Mouse (Mus musculus): ENCODE results near the gene Psma7. TPM values are rescaled to one million over a fixed set of nuclear protein-coding genes. Genes with fewer than 3 reads are reported as not detected.

Gene Psma7
- polyA plus RNA-seq, 1 experiment: 87.4 TPM

DNA sequence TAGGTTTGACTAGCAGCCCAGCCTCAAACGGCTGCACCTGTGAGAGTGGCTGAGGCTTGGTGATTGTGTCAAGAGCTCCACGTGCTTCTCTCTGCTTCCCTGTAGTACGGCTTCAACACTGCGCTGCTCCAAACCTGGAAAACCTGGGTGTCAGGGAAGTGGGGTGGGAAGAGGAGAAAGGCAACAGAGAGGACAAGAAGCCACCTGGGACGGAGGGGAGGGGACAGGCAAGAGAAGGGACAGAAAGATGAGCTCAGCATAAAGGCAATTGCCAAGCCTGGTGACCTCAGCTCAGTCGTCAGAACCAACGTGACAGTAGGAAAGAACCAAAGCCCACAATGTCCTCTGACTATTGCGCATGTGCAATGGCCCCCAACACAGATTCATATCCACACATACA lies 21.3 kb downstream of the Psma7 start:
- no peak for TF ChIP-seq CTCF (IDR thresholded peaks at IDR 0.05; ENCODE audit: extremely low read depth, insufficient read depth, insufficient read length, insufficient replicate concordance)
- TF ChIP-seq POLR2A (IDR thresholded peaks at IDR 0.05; ENCODE audit: low read depth, low read length): no peak
- H3K4me1 ChIP-seq (ENCODE audit: control insufficient read depth, insufficient read depth, insufficient read length): peaks cover 8% of the 10 kb centered on the region; the same call in 1 of the 2 replicates
- WGBS: 80% methylated on average over 8 of the region's 8 CpGs
- DNase-seq (ENCODE audit: low read depth in 1 of 2, low spot score in 2 of 2): no peak
- H3K4me3 ChIP-seq (ENCODE audit: extremely low read depth, insufficient read depth, insufficient read length): no peak overlapping the region
- H3K27me3 ChIP-seq (ENCODE audit: control insufficient read depth, insufficient read depth, low read length): no peaks in the 10 kb centered on the region
- H3K36me3 ChIP-seq (ENCODE audit: control insufficient read depth, insufficient read depth, low read length): no peaks in the 10 kb centered on the region
- H3K27ac ChIP-seq (ENCODE audit: insufficient read depth, low read length): no peak overlapping the region

- Histone ChIP-seq H3K4me3 (ENCODE audit: extremely low read depth, insufficient read depth, insufficient read length) (no peak overlapping the region), H3K36me3 (ENCODE audit: control insufficient read depth, insufficient read depth, low read length) (no peaks in the 10 kb centered on the region), H3K27ac (ENCODE audit: insufficient read depth, low read length) (no peak overlapping the region), H3K27me3 (ENCODE audit: control insufficient read depth, insufficient read depth, low read length) (no peaks in the 10 kb centered on the region), H3K4me1 (ENCODE audit: control insufficient read depth, insufficient read depth, insufficient read length) (0 out of 2 replicates have a peak, but pooled peaks cover under 1% of the 10 kb centered on the region)
- no peak for DNase-seq (ENCODE audit: low read depth in 1 of 2, low spot score in 2 of 2)
- WGBS: 91% methylated on average over 7 of the region's 7 CpGs
- no peak for TF ChIP-seq POLR2A (IDR thresholded peaks at IDR 0.05; ENCODE audit: low read depth, low read length)
- no peak for TF ChIP-seq CTCF (IDR thresholded peaks at IDR 0.05; ENCODE audit: extremely low read depth, insufficient read depth, insufficient read length, insufficient replicate concordance)
Observed at GRCm38 (mm10) chr2:180020091-180020661, 22.1 kb downstream of the Psma7 start.

DNA sequence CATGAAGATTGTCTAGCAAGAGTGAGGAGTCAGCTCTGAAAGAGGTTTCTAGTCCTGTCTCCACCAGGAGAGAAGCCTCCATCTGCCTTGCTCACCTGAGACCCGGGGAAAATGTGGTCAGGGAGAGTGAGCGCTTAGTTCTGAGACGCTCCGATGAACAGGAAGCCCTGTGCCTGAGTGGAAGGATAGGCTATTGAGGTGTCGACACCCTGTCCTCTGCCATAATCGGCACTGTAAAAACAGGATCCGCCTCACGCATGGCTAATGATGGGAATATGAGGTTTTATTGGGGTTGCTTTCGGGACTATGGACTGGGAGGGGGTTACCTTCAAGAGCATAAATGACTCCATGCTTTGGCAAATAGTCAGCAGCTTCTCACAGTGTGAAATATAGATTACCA lies 23.7 kb downstream of the Psma7 start:
- no peaks in the 10 kb centered on the region for H3K36me3 ChIP-seq (ENCODE audit: control insufficient read depth, insufficient read depth, low read length)
- H3K27ac ChIP-seq (ENCODE audit: insufficient read depth, low read length): no peak overlapping the region
- H3K4me1 ChIP-seq (ENCODE audit: control insufficient read depth, insufficient read depth, insufficient read length): no peaks in the 10 kb centered on the region
- no peaks in the 10 kb centered on the region for H3K27me3 ChIP-seq (ENCODE audit: control insufficient read depth, insufficient read depth, low read length)
- no peak for DNase-seq (ENCODE audit: low read depth in 1 of 2, low spot score in 2 of 2)
- H3K4me3 ChIP-seq (ENCODE audit: extremely low read depth, insufficient read depth, insufficient read length): no peak overlapping the region
- 85% methylated on average over 9 of the region's 9 CpGs for WGBS
- no peak for TF ChIP-seq CTCF (IDR thresholded peaks at IDR 0.05; ENCODE audit: extremely low read depth, insufficient read depth, insufficient read length, insufficient replicate concordance)
- TF ChIP-seq POLR2A (IDR thresholded peaks at IDR 0.05; ENCODE audit: low read depth, low read length): no peak

DNA sequence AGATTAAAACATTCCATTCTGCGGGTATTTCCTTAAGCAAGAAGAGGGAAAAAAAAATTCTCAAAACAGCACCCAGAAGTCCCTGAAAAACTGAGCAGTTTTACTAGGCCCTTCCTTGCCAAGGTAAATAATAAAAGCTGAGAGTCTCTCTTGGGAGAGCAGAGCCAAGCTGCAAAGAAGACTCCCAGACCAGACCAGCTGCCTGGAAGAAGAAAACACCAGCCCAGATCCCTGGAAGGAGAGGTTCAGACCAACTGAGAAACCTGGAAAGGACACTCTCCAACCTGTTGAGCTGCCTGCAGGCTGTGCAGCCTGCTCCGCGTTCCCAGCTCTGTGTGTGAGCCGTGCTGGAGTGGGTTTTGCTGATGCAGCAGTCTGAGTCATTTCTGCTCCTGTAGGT lies 24.6 kb downstream of the Psma7 start:
- TF ChIP-seq POLR2A (IDR thresholded peaks at IDR 0.05; ENCODE audit: low read depth, low read length) (no peak), CTCF (IDR thresholded peaks at IDR 0.05; ENCODE audit: extremely low read depth, insufficient read depth, insufficient read length, insufficient replicate concordance) (no peak)
- 88% methylated on average over 4 of the region's 4 CpGs for WGBS

DNA sequence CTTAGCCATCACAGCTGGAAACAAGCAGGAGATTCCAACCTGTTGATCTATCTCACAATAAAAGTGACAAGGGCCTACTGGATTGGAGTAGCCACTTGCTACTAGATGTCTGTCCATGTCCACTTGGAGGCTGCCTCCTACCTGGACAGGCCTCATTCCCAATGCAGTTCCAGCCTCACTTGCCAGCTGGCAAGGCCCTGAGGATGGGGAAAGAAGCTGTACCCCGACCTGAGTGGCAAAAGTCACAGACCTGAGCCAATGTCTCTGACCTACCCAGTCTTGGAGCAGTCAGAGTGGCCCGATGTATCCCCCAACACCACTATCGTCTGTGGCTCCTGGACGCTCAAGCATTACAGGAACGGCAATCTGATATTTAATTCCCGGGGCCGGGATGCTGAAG lies 28.5 kb downstream of the Psma7 start:
- WGBS: 92% methylated on average over 7 of the region's 7 CpGs

More for the DNA sequence above, 24.6 kb downstream of the Psma7 start:
- H3K36me3 ChIP-seq (ENCODE audit: control insufficient read depth, insufficient read depth, low read length): no peaks in the 10 kb centered on the region
- no peaks in the 10 kb centered on the region for H3K4me1 ChIP-seq (ENCODE audit: control insufficient read depth, insufficient read depth, insufficient read length)
- no peak overlapping the region for H3K27ac ChIP-seq (ENCODE audit: insufficient read depth, low read length)
- DNase-seq (ENCODE audit: low read depth in 1 of 2, low spot score in 2 of 2): no peak
- no peaks in the 10 kb centered on the region for H3K27me3 ChIP-seq (ENCODE audit: control insufficient read depth, insufficient read depth, low read length)
- no peak overlapping the region for H3K4me3 ChIP-seq (ENCODE audit: extremely low read depth, insufficient read depth, insufficient read length)

DNA sequence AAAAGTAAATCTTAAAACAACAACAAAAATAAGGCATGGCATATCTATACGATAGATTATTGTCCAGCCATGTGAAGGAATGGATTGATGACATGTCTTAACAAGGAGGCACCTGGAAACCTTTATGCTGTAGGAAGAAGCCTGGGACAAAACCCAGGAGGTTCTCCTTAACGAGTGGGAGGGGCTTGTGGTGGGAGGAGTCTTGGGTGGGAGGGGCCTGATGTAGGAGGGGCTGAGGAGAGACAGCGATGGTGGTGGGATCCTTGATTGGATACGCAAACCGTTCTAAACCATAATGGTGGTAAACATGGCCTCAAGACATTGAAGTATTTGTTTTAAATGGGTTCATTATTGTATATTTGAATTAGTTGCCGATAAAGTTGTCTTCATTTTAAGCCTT lies 30.9 kb downstream of the Psma7 start:
- TF ChIP-seq CTCF (IDR thresholded peaks at IDR 0.05; ENCODE audit: extremely low read depth, insufficient read depth, insufficient read length, insufficient replicate concordance) (no peak), POLR2A (IDR thresholded peaks at IDR 0.05; ENCODE audit: low read depth, low read length) (no peak)
- H3K27ac ChIP-seq (ENCODE audit: insufficient read depth, low read length): no peak overlapping the region
- WGBS: 87% methylated on average over 6 of the region's 6 CpGs
- no peaks in the 10 kb centered on the region for H3K4me1 ChIP-seq (ENCODE audit: control insufficient read depth, insufficient read depth, insufficient read length)
- no peak for DNase-seq (ENCODE audit: low read depth in 1 of 2, low spot score in 2 of 2)
- H3K36me3 ChIP-seq (ENCODE audit: control insufficient read depth, insufficient read depth, low read length): no peaks in the 10 kb centered on the region
- H3K4me3 ChIP-seq (ENCODE audit: extremely low read depth, insufficient read depth, insufficient read length): no peak overlapping the region
- no peaks in the 10 kb centered on the region for H3K27me3 ChIP-seq (ENCODE audit: control insufficient read depth, insufficient read depth, low read length)

More for the DNA sequence above, 28.5 kb downstream of the Psma7 start:
- H3K27ac ChIP-seq (ENCODE audit: insufficient read depth, low read length): no peak overlapping the region
- DNase-seq (ENCODE audit: low read depth in 1 of 2, low spot score in 2 of 2): no peak
- H3K27me3 ChIP-seq (ENCODE audit: control insufficient read depth, insufficient read depth, low read length): no peaks in the 10 kb centered on the region
- H3K36me3 ChIP-seq (ENCODE audit: control insufficient read depth, insufficient read depth, low read length): no peaks in the 10 kb centered on the region
- no peak for TF ChIP-seq POLR2A (IDR thresholded peaks at IDR 0.05; ENCODE audit: low read depth, low read length)
- no peak for TF ChIP-seq CTCF (IDR thresholded peaks at IDR 0.05; ENCODE audit: extremely low read depth, insufficient read depth, insufficient read length, insufficient replicate concordance)
- H3K4me1 ChIP-seq (ENCODE audit: control insufficient read depth, insufficient read depth, insufficient read length): no peaks in the 10 kb centered on the region
- H3K4me3 ChIP-seq (ENCODE audit: extremely low read depth, insufficient read depth, insufficient read length): no peak overlapping the region

- H3K36me3 ChIP-seq (ENCODE audit: control insufficient read depth, insufficient read depth, low read length): no peaks in the 10 kb centered on the region
- WGBS: 93% methylated on average over 7 of the region's 7 CpGs
- no peaks in the 10 kb centered on the region for H3K27me3 ChIP-seq (ENCODE audit: control insufficient read depth, insufficient read depth, low read length)
- H3K4me1 ChIP-seq (ENCODE audit: control insufficient read depth, insufficient read depth, insufficient read length): no peaks in the 10 kb centered on the region
- no peak overlapping the region for H3K27ac ChIP-seq (ENCODE audit: insufficient read depth, low read length)
- no peak for DNase-seq (ENCODE audit: low read depth in 1 of 2, low spot score in 2 of 2)
- TF ChIP-seq POLR2A (IDR thresholded peaks at IDR 0.05; ENCODE audit: low read depth, low read length): no peak
- no peak for TF ChIP-seq CTCF (IDR thresholded peaks at IDR 0.05; ENCODE audit: extremely low read depth, insufficient read depth, insufficient read length, insufficient replicate concordance)
- no peak overlapping the region for H3K4me3 ChIP-seq (ENCODE audit: extremely low read depth, insufficient read depth, insufficient read length)
Observed at GRCm38 (mm10) chr2:180010686-180011085, 31.5 kb downstream of the Psma7 start.

Data from spleen, adult 2 months (tissue).